Mouse (Mus musculus) CH12.LX (cell line): ENCODE measurements around the gene Add1. TPM values are rescaled to one million over a fixed set of nuclear protein-coding genes. Genes with fewer than 3 reads are reported as not detected.

Experiments
- DNase-seq: peaks from one replicate; pipeline ENCODE4 v3.0.0-alpha.2; 2013; ENCODE audit errors: extremely low read depth
- H3K27ac ChIP-seq: 2 replicates; pipeline ENCODE4 v1.5.1; 2012; ENCODE audit warnings: low read depth, mild to moderate bottlenecking, control low read depth, moderate library complexity; ENCODE audit not compliant: insufficient read depth
- H3K27me3 ChIP-seq: replicated peaks from 2 replicates; pipeline ENCODE3; 2012; ENCODE audit warnings: inconsistent platforms
- H3K36me3 ChIP-seq, 2 experiments: replicated peaks in 1 of 2; 2 replicates each; pipeline versions ENCODE3 to v1.6.1; 2012; ENCODE audit warnings: inconsistent platforms in 1 of 2, low read length in 1 of 2, mild to moderate bottlenecking in 1 of 2, mixed read lengths in 1 of 2, moderate library complexity in 1 of 2; ENCODE audit not compliant: control insufficient read depth in 1 of 2, insufficient read depth in 1 of 2
- H3K4me1 ChIP-seq, 2 experiments: 2 replicates each; pipeline ENCODE4 v1.6.1; 2012; ENCODE audit warnings: inconsistent platforms in 1 of 2, moderate library complexity in 1 of 2; ENCODE audit not compliant: insufficient read depth in 2 of 2, control insufficient read depth in 1 of 2
- H3K4me2 ChIP-seq: 2 replicates; pipeline ENCODE4 v1.6.1; 2012; ENCODE audit warnings: low read depth, mild to moderate bottlenecking, control low read depth; ENCODE audit not compliant: poor library complexity, insufficient read depth, severe bottlenecking
- H3K4me3 ChIP-seq, 3 experiments: fragments of 150-350 bp in 1 of 3; sonication (generic) in 1 of 3; replicated peaks in 1 of 3; 2 replicates each; pipeline versions ENCODE3 to v1.5.1; 2011 to 2012; ENCODE audit warnings: low read depth in 2 of 3, low read length in 2 of 3, mild to moderate bottlenecking in 2 of 3, moderate library complexity in 2 of 3, control low read depth in 1 of 3, improper control_type of control experiment in 1 of 3, inconsistent platforms in 1 of 3, mixed read lengths in 1 of 3; ENCODE audit not compliant: poor library complexity in 1 of 3
- H3K79me2 ChIP-seq: replicated peaks from 2 replicates; pipeline ENCODE4 v1.6.1; 2012; ENCODE audit warnings: mild to moderate bottlenecking, moderate library complexity; ENCODE audit not compliant: control insufficient read depth, poor library complexity, insufficient read depth, severe bottlenecking; ENCODE audit errors: extremely low read depth
- H3K9ac ChIP-seq: 2 replicates; pipeline ENCODE4 v1.6.1; 2012; ENCODE audit warnings: low read depth, mild to moderate bottlenecking, control low read depth, moderate library complexity; ENCODE audit not compliant: insufficient read depth
- H3K9me3 ChIP-seq: replicated peaks from 2 replicates; pipeline ENCODE3; 2012; ENCODE audit warnings: low read length, inconsistent platforms, mixed read lengths
- CTCF ChIP-seq, 2 experiments: IDR thresholded peaks in 1 of 2; conservative IDR thresholded peaks in 1 of 2; 2 replicates each; pipeline ENCODE4 v1.5.1; 2011 to 2012; ENCODE audit warnings: low read depth in 2 of 2, low read length in 2 of 2, improper control_type of control experiment in 1 of 2, inconsistent platforms in 1 of 2, mild to moderate bottlenecking in 1 of 2, moderate library complexity in 1 of 2
- ELF1 ChIP-seq: IDR thresholded peaks from 2 replicates; pipeline ENCODE4 v1.6.1; 2014; ENCODE audit warnings: low read depth, mild to moderate bottlenecking, inconsistent platforms, low read length, improper control_type of control experiment
- ETS1 ChIP-seq: conservative IDR thresholded peaks from 2 replicates; pipeline ENCODE4 v1.6.1; 2012; ENCODE audit warnings: low read depth, mild to moderate bottlenecking, inconsistent platforms, low read length, improper control_type of control experiment, moderate library complexity
- IRF4 ChIP-seq: IDR thresholded peaks from 2 replicates; pipeline ENCODE4 v1.6.1; 2014; ENCODE audit warnings: low read depth, mild to moderate bottlenecking, inconsistent platforms, low read length, improper control_type of control experiment
- MAFK ChIP-seq: IDR thresholded peaks from 2 replicates; pipeline ENCODE4 v1.6.1; 2011; ENCODE audit warnings: low read length, improper control_type of control experiment; ENCODE audit not compliant: insufficient replicate concordance
- MXI1 ChIP-seq: IDR thresholded peaks from 2 replicates; pipeline ENCODE4 v1.6.1; 2011; ENCODE audit warnings: mild to moderate bottlenecking, low read depth, low read length, improper control_type of control experiment
- MYC ChIP-seq: IDR thresholded peaks from 2 replicates; pipeline ENCODE4 v1.6.1; 2011; ENCODE audit warnings: low read depth, mild to moderate bottlenecking, improper control_type of control experiment, low read length
- NELFE ChIP-seq: IDR thresholded peaks from 2 replicates; pipeline ENCODE4 v1.6.1; 2011; ENCODE audit warnings: low read depth, low read length, improper control_type of control experiment
- RAD21 ChIP-seq: IDR thresholded peaks from 2 replicates; pipeline ENCODE4 v1.6.1; 2011; ENCODE audit warnings: low read depth, mild to moderate bottlenecking, low read length, improper control_type of control experiment, moderate library complexity
- RCOR1 ChIP-seq: conservative IDR thresholded peaks from 2 replicates; pipeline ENCODE4 v1.6.1; 2012; ENCODE audit warnings: low read depth, mild to moderate bottlenecking, inconsistent platforms, low read length, improper control_type of control experiment
- SMC3 ChIP-seq: IDR thresholded peaks from 2 replicates; pipeline ENCODE4 v1.6.1; 2011; ENCODE audit warnings: low read depth, low read length, improper control_type of control experiment
- UBTF ChIP-seq: IDR thresholded peaks from 2 replicates; pipeline ENCODE4 v1.6.1; 2012; ENCODE audit warnings: low read depth, mild to moderate bottlenecking, inconsistent platforms, low read length, improper control_type of control experiment, moderate library complexity
- ZMIZ1 ChIP-seq: IDR thresholded peaks from 2 replicates; pipeline ENCODE4 v1.6.1; 2012; ENCODE audit warnings: low read depth, mild to moderate bottlenecking, inconsistent platforms, low read length, improper control_type of control experiment
- dilution Hi-C: fragments of 300-500 bp; cut with MboI; formaldehyde crosslinking; loops from 2 replicates; pipeline ENCODE4 v1.14.3; 2020; ENCODE audit warnings: low sequenced_read_pairs; ENCODE audit not compliant: extremely low pct_unique_long_range_greater_than_20kb, extremely low pct_ligation_motif_present
- in situ Hi-C: fragments of 300-500 bp; cut with MboI; formaldehyde crosslinking; loops from 3 replicates; pipeline ENCODE4 v1.14.3; 2019; ENCODE audit warnings: low sequenced_read_pairs, low pct_ligation_motif_present, low pct_unique_long_range_greater_than_20kb, mixed read lengths
- polyA plus RNA-seq: library from polyadenylated mRNA; unstranded; fragments of >175 nt; gene quantifications from 2 replicates; pipeline ENCODE4 v1.2.1, GENCODE M21; 2012; ENCODE audit warnings: low read depth; ENCODE audit not compliant: insufficient read length
- total RNA-seq, 2 experiments: library from RNA; depleted of rRNA; stranded (reverse); fragments of 300-350 nt in 1 of 2; fragments of >200 nt in 1 of 2; gene quantifications; 2 replicates each; pipeline ENCODE4 v1.2.3; 2012 to 2014

The Add1 gene
- total and polyA plus RNA-seq, 3 experiments: 28.1 to 46.0 (median 45.0) TPM

DNA sequence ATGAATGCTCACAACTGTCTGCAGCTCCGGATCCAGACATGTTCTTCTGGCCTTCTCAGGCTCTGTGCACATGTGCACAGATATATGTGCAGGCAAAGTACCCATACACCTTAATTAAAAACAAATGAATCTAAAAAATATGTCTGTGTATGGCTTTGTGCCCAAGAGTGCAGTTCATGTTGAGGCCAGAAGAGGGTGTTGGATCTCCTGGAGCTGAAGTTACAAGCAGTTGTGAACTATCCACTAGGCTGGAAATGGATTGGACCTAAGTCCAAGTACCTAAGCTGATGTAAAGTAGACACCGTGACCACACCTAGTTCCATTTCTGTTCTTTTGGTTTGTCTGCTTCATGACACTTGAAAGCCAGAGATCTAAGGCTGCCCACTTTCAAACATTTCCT, 96.0 kb downstream of the Add1 start:
- no peak overlapping the region for H3K4me3 ChIP-seq
- no peaks in the 10 kb centered on the region for H3K9me3 ChIP-seq
- no peaks in the 10 kb centered on the region for H3K4me1 ChIP-seq
- no peaks in the 10 kb centered on the region for H3K79me2 ChIP-seq
- in situ Hi-C loops: loop anchor here (25.0 kb wide), 1 partner anchor 368 kb away; the partner anchor contains the start of gene Hgfac
- H3K4me2 ChIP-seq: no peak overlapping the region
- H3K27me3 ChIP-seq: no peaks in the 10 kb centered on the region
- peaks cover 6 to 10% of the 10 kb centered on the region in 2 experiments for H3K36me3 ChIP-seq
- no peak overlapping the region for H3K27ac ChIP-seq
- TF ChIP-seq RCOR1 (no peak), MYC (no peak), CTCF (conservative IDR thresholded peaks at IDR 0.05 in 1 of 2, IDR thresholded peaks at IDR 0.05 in 1 of 2; ENCODE audit: low read depth in 2 of 2, low read length in 2 of 2) (peak in 1 of 2 experiments; percentile 38; a peak in 2 of 4 replicates)
- TF ChIP-seq, all 38 proteins: peak for 1
- H3K9ac ChIP-seq: no peak overlapping the region
- DNase-seq: no peak
- dilution Hi-C loops: no loop called here

DNA sequence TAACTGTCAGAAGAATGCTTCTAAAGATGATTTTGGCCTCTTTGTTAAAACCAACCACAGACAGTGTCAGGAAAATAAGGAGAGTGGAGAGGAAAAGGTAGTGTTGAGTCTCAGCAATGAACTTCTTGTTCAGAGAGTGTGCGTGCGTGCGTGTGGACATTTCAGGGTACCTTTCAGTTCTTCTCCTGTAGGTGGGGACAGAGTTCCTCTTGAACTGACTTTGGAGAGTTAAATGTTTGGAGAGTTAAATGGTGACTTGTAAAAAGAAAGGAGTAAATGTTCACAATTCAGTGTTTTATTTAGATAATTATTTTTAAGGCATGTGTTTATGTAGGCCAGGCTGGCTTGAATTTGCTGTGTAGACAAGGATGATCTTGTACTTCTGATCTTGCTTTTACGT, 96.8 kb downstream of the Add1 start:
- no peak overlapping the region for H3K27ac ChIP-seq
- DNase-seq: no peak
- in situ Hi-C loops: loop anchor here (25.0 kb wide), 1 partner anchor 367 kb away; the partner anchor contains the start of gene Hgfac
- H3K9ac ChIP-seq: no peak overlapping the region
- dilution Hi-C loops: no loop called here
- H3K4me1 ChIP-seq: no peaks in the 10 kb centered on the region
- no peaks in the 10 kb centered on the region for H3K27me3 ChIP-seq
- H3K4me2 ChIP-seq: no peak overlapping the region
- TF ChIP-seq CTCF (conservative IDR thresholded peaks at IDR 0.05 in 1 of 2, IDR thresholded peaks at IDR 0.05 in 1 of 2; ENCODE audit: low read depth in 2 of 2, low read length in 2 of 2) (peak in 1 of 2 experiments; percentile 63; a peak in 2 of 4 replicates), UBTF (no peak), IRF4 (no peak), ELF1 (no peak), RAD21 (peak; percentile 62), ETS1 (no peak), NELFE (no peak), MAFK (no peak), SMC3 (peak; percentile 35; the same call in 1 of the 2 replicates), ZMIZ1 (no peak), MXI1 (no peak)
- TF ChIP-seq, all 38 proteins: peak for 3
- no peaks in the 10 kb centered on the region for H3K79me2 ChIP-seq
- no peaks in the 10 kb centered on the region for H3K9me3 ChIP-seq
- peaks cover 6% of the 10 kb centered on the region in 2 experiments for H3K36me3 ChIP-seq
- no peak overlapping the region for H3K4me3 ChIP-seq

Other genes starting within 250 kb of the Add1 start
- gene Rnf4, start 237.4 kb upstream of the Add1 start, total RNA-seq (2012; rRNA removed): 60.3 and 77.1 TPM in 2 replicates
- gene Rnf4, start 237.4 kb upstream of the Add1 start, total RNA-seq (2014; rRNA removed): 117 and 119 TPM in 2 replicates
- 108 and 112 TPM in 2 replicates for gene Rnf4, start 237.4 kb upstream of the Add1 start, polyA plus RNA-seq
- 7.2 and 8.5 TPM in 2 replicates for gene Fam193a, start 203.7 kb upstream of the Add1 start, total RNA-seq (2012; rRNA removed)
- 3.6 and 3.8 TPM in 2 replicates for gene Fam193a, start 203.7 kb upstream of the Add1 start, total RNA-seq (2014; rRNA removed)
- 18.3 and 19.0 TPM in 2 replicates for gene Fam193a, start 203.7 kb upstream of the Add1 start, polyA plus RNA-seq
- 21.9 and 23.4 TPM in 2 replicates for gene Tnip2, start 59.7 kb upstream of the Add1 start, total RNA-seq (2012; rRNA removed)
- 16.0 and 17.7 TPM in 2 replicates for gene Tnip2, start 59.7 kb upstream of the Add1 start, total RNA-seq (2014; rRNA removed)
- gene Tnip2, start 59.7 kb upstream of the Add1 start, polyA plus RNA-seq: 26.8 and 30.6 TPM in 2 replicates
- gene Sh3bp2, start 47.8 kb upstream of the Add1 start, total RNA-seq (2012; rRNA removed): 5.9 and 7.3 TPM in 2 replicates
- gene Sh3bp2, start 47.8 kb upstream of the Add1 start, total RNA-seq (2014; rRNA removed): 5.8 and 6.5 TPM in 2 replicates
- 10.5 and 11.0 TPM in 2 replicates for gene Sh3bp2, start 47.8 kb upstream of the Add1 start, polyA plus RNA-seq
- 67.0 and 67.5 TPM in 2 replicates for gene Mfsd10, start 63.5 kb downstream of the Add1 start, total RNA-seq (2012; rRNA removed)
- 40.4 and 42.1 TPM in 2 replicates for gene Mfsd10, start 63.5 kb downstream of the Add1 start, total RNA-seq (2014; rRNA removed)
- 78.6 and 92.6 TPM in 2 replicates for gene Mfsd10, start 63.5 kb downstream of the Add1 start, polyA plus RNA-seq
- 46.1 and 51.0 TPM in 2 replicates for gene Nop14, start 86.5 kb downstream of the Add1 start, total RNA-seq (2012; rRNA removed)
- 35.5 and 36.6 TPM in 2 replicates for gene Nop14, start 86.5 kb downstream of the Add1 start, total RNA-seq (2014; rRNA removed)
- gene Nop14, start 86.5 kb downstream of the Add1 start, polyA plus RNA-seq: 101 and 109 TPM in 2 replicates
- 0.63 and 0.76 TPM in 2 replicates for gene Grk4, start 86.7 kb downstream of the Add1 start, total RNA-seq (2012; rRNA removed)
- gene Grk4, start 86.7 kb downstream of the Add1 start, total RNA-seq (2014; rRNA removed): 0.39 and 0.56 TPM in 2 replicates
- gene Grk4, start 86.7 kb downstream of the Add1 start, polyA plus RNA-seq: 0.81 and 1.4 TPM in 2 replicates
- 18.1 and 18.7 TPM in 2 replicates for gene Htt, start 188.1 kb downstream of the Add1 start, total RNA-seq (2012; rRNA removed)
- 10.2 TPM in 2 replicates for gene Htt, start 188.1 kb downstream of the Add1 start, total RNA-seq (2014; rRNA removed)
- gene Htt, start 188.1 kb downstream of the Add1 start, polyA plus RNA-seq: 14.8 and 18.1 TPM in 2 replicates